Mouse (Mus musculus) retina, embryonic 14.5 days (tissue): Measurements from ENCODE around the gene Camk1.

Source experiments
- DNase-seq: peaks from one replicate; pipeline ENCODE4 v3.0.0-alpha.2; 2015; ENCODE audit warnings: low spot score

Gene Camk1

DNA sequence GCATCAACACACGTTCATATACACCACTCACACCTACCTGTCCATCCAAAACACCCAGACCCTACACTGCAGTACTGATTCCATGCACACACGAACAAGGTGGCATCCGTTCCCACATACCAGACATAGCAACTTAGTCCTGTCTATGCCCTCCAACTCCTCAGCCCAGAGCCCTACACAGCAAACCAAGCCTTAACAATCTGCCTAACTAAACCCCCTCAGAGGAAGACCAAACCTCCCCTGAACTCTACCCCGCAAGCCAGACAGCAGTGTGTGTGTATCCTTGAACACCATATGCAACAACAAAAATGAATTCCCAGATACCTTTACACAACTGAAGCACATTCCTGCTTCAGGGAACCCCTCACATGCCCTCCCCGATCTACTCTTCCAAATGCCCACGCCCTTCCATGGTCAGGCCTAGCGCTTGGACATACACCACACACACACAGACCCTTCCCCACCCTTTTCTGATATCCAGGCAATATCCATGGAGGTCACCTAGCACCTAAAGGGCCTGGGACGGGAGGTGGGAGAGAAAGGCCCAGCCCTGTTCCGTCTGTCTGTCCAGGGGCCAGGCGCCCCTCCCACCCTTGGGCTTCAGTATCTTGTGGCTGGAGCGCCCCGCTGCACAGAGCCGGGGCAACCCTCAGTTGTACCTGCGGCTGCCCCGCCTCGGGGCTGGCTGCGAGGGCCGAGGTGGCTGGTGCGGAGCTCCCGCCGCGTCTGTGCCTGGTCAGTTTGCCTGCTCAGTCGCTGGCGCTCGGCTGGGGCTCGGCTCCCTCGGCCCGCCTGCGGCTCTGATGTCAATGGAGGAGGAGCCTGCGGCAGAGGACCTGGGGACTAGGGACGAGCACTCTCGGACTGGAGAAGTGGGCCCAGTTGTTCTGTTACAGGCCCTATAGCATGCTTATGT, at the start of gene Camk1:
TSS of gene Camk1 (minus strand) at position 808 of the 916 bp plus-strand sequence.
- DNase-seq: peak; percentile 68

DNA sequence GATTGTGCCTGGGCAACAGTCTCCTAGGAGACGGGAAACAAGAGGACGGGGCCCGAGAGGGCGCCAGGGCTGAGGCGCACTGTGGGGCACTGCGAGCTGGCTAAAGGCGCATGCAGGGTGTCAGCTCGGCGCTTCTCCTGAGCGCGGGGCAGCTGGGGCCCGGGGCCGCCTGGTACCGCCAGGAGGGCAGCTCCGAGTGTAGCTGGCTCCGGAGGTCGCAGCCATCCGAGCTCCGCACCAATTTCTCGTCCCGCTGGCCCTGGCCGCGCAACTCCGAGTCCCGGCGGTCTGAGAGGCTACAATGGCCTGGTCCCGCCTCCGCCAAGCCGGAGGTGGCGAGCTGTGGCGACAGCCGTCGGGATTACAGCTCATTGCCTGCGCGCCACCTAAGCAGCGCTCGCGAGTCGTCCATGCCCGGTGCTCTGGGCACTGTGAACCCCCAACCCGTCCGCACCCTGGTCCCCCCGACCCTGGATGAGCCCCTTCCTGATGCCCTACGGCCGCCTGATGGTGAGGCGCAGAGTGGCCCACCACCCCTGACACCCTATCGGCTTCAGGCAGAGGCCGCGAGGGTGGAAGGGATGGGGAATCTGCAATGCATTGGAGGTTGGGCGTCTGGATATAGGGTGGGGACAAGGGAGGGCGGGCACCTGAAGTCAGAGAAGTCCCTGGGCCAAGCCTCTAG, 48.7 kb upstream of the Camk1 start:
- peak; percentile 77 for DNase-seq

DNA sequence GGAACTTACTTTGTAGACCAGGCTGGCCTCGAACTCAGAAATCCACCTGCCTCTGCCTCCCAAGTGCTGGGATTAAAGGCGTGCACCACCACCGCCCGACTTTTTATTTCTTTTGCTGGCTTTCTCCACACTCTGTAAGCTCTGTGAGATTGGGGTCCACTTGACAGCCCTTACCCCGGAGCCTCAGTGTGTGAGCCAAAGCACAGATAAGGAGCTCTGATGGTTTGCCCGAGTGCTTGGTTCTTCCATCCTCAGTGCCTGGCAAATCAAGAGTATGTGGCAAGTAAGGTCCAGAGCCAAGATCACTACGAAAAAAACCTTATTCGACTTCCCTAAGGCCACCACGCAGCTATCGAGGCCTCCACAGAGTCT, 48.2 kb upstream of the Camk1 start:
- DNase-seq: no peak

DNA sequence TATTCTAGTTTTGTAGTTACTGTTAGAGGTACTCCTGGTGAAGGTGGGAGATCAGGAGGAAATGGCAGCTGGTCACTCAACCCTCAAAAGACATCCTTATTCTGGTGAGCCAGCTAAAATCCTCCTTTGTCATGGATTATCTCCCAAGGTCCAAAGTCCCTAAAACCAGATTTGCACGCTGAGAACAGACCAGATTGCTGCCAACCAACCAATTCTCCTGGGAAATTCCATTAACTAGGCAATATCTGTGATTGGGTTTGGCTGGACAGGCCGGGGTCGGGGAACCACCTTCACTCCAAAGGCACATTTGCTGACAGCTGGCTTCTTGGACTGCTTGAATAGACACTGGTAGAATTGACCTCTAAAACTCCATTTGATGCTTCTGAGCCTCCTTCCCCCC, 46.9 kb upstream of the Camk1 start:
- no peak for DNase-seq

DNA sequence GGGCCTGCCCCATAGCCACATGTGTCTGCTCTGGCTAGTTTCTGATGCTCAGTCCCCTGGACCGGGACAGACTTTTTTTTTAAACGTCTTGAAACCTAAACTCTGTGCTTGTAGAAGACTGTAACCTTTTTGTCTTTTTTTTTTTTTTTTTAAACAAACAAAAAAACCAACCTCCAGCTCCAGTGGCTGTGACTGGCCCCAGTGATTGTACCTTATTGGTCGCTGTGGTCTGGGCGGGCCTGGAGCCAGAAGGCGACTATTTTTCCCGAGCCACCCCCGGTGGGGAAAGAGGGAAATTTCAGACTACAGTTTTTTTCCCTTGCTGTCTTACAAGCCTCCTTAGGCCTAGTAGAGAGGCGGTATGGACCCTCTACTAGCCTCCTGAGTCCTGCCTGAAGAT, 45.2 kb upstream of the Camk1 start, which contains the start of gene Ttll3:
TSS of gene Ttll3 (plus strand) at position 301 of the 400 bp plus-strand sequence.
- no peak for DNase-seq

DNA sequence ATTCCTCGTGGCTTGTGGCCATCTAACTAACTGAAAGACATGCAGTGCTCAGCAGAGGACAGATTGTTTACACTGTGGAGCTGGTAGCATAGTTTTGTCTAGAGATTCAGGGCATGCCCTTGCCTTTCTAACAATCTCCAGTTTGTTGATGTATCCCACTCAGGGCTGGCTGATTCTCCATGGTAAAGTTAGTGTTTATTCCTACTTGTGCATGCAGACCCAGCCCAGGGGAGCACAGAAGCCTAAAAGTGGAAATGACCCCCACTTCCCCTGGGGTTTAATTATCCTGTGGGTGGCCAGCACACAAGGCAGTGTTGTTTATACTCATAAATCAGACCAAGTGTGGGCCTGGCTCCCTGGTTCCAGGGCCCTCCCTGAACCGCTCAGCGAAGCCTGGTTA, 42.2 kb upstream of the Camk1 start:
- no peak for DNase-seq

DNA sequence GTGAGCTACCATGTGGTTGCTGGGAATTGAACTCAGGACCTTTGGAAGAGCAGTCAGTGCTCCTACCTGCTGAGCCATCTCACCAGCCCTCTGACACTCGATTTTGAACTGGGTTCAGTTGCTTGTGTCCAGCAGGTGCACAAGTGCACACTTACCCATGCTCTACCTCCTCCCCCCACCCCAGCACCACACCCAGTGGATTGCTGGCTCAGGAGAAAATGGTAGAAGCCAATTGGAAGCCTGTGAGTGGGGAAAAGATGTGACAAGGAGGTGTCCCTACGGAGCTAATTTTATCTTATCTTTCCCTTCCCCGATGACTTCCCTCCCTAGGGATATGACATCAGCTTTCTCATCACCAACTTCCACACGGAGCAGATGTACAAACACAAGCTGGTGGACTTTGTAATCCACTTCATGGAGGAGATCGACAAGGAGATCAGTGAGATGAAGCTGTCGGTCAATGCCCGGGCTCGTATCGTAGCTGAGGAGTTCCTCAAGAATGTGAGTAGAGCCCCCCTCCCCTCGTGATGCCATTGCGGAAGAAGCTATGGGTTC, 41.5 kb upstream of the Camk1 start:
- DNase-seq: no peak

DNA sequence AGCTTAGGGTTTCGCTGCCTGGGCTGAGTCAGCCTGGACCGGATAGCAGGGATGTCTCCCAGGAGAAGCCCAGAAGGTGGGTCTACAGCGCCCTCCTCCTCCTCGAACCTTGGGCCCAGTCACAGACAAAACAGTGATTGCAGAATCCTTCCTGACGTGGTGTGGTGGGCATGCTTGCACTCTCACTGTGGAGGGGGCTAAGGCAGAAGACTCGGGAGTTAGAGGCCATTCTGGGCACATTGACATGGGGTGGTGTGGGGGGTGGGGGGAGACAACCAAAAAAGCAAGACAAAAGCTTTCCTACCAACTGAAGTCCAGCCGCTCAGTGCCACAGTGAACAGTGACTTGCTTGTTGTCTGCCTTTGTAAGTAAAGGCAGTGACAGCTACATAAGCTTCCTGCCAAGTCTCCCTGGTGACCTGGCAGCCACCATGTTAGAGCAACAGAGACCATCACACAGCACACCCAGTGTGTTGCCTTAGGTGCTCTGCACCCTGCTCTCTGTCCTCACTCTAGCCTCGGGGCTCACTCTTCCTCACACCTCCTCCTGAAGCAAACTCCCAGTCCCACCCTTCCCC, 40.7 kb upstream of the Camk1 start:
- DNase-seq: no peak

DNA sequence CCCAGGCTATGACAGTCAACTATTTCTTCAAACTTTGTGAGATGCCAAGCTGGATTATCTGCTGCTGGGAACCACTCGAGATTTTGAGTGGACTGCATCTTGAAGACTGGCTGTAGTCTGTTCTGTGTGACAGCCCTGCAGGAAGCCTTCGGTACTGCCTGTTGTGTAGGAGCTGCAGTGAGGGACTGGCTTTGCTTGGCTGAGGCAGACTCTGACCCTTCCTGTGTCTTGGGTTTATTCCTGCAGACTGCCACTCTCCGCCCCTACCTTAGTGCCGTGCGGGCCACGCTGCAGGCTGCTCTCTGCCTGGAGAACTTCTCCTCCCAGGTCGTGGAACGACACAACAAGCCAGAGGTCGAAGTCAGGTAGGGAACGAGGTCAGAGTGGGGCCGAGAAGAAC, 36.7 kb upstream of the Camk1 start:
- no peak for DNase-seq

DNA sequence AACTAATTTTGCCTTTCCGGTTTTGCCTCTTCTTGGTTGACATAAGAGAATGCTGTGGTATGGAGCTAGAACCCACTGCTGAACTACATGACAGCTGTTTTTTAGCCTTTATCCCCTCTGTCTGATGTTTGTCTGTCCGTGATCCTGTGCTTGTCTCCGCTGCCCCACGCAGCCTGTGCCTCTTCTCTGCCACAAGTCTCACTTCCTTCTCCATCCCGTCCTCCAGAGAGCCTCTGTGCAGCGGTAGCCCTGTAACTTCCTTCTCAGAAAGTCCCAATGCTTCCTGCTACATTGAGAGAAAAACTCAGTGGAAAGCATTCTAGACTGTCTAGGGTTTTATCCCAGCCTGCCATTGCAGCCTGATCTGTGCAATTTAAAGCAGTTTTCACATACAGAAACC, 35.5 kb upstream of the Camk1 start:
- no peak for DNase-seq

DNA sequence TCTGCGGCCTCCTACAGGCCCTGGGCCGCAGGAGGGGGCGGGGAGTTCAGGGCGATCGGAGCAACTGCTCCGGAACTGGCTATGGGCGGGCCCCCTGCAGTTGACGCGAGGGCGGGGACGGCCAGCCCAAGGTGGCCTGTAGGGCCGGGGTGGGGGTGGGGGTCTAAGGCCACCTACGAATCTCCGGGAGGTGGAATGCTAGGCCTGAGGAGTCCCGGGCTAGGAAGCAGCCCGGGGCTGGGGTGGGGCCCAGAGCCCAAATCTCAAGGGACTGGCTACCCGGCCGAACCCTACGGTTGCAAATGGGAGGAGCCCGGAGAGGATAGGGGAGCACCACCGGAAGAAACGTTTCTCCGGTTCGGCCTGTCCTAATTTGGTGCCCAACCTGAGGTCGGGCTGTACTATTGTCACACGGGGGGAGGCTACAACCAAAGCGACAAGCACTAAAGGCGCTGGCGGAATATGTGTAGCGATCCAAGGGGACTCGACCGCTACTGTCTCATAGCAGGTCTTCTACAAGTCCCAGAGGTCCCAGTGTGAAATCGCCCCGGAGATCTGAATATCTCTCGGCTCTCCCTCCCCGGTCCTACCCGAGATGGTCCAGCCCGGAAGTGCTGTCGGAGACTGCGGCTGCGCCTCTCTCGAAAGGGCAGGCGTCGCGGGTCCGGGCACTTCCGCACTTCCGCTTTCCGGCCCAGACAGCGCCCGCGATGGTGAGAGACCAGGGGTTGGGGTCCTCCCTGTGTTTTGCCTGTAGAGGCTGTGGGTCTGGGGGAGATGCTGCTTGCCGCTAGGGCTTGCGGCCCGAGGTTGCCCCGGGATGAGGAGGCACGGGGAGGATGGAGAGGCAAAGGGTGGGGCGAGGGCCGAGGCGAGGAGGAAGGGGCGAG, 34.0 kb upstream of the Camk1 start, which contains the start of the genes Tada3 and Arpc4:
TSS of gene Tada3 (minus strand) at position 388 of the 890 bp plus-strand sequence.
TSS of gene Arpc4 (plus strand) at position 620 of the 890 bp plus-strand sequence.
- peak; percentile 96 for DNase-seq

DNA sequence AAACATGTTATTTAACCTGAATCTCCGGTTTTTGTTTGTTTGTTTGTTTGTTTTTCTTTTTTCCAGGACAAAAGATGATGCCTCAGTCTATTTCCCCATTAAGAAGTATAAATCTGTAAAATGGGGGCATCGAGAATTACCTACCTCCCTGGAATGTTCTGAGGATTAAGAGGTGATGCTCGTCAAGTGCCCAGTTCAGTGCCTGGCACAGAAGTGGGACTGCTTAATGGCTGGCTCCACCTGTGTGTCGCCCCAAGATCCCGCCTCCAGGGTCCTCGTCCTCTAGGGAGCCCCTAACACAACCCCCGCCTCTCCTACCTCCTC, 33.4 kb upstream of the Camk1 start:
- DNase-seq: no peak

DNA sequence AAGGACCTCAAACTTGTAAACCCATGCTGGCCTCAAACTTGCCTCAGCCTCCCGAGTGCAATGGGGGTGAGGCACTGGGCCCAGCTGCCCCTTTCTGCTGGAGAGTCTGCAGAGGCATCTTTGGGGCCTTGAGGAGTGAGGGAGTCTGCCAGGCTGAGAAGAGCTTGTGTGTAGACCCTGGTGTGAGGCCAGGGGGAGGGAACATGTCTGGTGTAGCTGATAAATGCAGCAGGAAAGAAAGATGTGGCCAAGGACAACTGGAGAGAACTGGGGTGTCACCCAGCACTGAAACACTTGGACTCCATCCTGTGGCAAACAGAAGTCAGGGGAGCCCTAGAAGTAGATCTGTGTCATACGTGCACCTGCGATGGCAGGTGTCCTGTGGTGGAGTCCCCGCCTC, 29.7 kb upstream of the Camk1 start:
- DNase-seq: no peak

DNA sequence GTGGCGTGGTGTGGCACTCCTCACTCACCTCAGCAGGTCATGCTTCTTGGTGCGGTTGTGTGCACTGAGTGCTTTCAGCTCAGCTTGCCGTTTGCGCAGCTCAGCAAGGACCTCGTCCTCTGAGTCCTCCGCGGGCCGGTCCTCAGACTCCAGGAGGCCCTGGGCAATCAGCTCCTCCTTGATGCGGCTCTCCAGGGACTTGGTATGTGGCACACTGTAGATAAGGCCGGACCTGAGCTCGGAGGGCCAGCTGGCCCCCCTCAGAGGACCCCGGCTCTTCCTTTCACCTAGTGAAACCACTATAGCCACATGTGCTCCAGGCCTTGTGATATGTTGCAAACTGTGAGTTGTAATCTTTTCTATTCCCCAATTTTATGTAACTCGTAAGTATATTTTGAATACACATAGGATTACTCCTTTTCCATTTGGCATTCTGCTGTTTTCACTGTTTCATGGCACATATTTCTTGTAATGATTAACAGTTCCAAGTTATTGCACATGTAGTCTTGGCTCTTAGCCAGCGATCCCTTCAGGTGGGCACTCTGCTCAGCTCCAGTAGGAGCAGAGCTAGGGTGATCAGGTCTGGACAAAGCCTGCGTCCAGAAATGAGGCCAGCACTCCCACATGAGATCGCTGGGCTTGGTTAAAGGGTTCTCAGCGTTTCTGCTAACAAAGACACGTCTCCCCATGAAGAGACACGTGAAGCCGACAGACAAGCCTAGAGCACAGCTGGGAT, 26.6 kb upstream of the Camk1 start:
- no peak for DNase-seq

DNA sequence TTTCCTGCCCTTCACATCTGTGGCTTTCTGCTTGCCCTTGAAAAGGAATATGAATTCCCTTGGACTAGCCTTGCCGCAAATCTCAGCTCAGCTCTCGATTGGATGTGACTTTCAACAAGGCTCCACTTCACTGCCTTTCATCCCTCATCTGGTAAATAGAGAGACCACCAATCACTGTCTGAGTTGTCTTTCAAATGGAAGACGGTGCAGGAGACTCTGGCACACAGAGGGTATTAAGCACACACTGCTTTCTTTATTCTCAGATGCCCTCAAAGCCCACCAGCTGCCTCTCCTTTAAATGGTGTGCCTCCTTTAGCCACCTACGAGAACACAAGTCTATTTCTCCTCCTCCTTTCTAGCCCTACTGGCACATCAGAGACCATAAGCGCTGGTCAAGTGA, 24.8 kb upstream of the Camk1 start:
- DNase-seq: no peak

DNA sequence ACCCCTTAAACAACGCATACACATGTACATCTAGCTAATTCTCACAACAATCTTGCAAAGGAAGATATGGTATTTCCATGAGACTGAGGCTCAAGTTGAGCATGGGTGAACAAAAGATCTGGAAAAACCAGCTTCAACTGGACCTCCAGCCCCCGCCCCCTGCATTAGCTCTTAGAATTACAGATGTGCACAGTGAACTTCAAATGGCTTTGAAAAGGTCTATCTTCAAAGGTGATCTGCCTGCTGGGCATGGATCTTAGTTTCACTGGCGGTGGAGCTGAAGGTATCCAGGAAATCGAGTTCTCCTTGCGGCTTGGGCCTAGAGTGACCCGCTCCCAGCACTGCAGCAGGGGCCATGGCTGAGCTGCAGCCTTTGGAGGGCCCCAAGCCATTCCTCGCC, 24.3 kb upstream of the Camk1 start:
- DNase-seq: no peak

DNA sequence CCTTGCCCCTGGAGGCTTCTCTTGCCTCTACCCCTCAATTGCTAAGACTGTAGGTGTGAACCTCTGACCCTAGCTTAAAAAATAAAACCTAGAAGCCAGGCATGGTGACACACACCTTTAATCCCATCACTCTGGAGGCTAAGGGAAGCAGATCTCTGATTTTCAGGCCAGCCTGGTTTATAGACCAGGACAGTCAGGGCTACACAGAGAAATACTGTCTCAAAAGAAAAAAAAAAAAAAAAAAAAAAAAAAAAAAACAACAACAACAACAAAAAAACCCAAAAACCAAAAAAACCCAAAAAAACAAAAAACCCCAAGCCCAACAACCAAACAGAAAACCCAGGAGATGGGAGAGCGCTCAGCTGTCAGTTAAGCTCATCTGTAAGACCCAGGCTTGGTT, 23.8 kb upstream of the Camk1 start:
- no peak for DNase-seq

DNA sequence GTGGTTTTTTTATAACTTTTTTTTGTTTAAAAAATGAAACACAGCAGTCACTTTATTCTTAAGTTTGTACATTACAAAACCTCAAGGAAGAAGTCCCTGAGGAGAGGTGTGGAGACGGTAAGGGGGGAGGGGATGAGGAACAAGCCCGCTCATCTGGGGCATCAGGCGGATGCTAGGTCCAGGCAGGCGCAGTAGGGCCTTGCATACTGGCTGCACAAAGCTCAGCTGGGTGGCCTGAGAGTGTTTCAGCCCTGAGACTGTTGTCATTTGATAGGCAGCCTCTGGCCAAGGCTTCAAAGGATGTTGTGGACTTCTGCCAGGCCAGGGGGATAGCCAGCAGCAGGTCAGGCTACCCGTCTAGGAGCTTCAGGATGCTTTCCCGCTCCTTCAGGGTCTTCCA, 22.9 kb upstream of the Camk1 start:
- DNase-seq: no peak

DNA sequence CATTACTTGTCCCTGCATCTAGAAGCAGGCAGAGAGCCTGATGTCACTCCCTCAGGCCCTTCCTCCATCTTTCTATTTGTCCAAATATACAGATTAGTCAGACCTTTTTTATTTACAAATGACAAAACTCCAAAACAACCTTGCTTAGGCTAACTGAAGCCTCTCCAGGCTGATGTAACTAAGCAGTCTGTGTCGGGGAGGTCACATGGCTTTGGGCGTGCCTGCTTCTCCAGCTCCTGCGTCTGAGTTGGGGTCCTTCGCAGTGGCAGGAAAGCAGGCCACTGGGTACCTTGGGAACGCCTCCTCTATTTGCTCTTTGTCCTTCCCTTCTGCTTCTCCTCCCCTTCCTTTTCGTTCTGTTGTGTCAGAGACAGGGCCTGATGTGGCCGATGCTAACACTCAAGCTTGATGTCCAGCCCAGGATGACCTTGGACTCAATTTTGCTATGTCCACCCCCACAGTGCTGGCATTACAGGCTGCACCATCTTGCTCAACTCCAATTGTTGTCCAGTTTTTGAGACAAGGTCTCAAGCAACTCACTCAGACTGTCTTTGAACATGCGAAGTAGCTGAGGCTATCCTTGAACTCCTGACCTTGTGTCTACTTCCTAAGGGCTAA, 20.8 kb upstream of the Camk1 start:
- DNase-seq: no peak

DNA sequence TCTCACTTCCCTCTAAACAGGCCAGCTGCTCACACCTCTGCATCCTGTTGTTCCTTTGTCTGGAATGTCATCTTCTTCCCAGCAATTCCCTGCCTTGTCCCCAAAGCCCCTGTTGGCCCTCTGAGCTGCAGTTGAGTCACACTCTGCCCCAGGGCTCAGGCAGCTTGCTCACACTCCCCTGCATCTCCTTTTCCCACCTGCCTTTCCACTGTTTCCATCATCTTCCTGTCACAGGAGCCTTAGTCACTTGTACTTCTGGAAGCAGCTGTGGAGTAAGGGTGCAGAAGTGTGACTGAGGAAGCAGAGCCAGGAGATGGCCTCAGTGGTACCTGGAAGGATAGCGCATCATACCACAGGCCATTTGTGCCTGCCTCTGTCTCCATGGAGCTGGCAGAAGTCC, 18.5 kb upstream of the Camk1 start:
- no peak for DNase-seq

DNA sequence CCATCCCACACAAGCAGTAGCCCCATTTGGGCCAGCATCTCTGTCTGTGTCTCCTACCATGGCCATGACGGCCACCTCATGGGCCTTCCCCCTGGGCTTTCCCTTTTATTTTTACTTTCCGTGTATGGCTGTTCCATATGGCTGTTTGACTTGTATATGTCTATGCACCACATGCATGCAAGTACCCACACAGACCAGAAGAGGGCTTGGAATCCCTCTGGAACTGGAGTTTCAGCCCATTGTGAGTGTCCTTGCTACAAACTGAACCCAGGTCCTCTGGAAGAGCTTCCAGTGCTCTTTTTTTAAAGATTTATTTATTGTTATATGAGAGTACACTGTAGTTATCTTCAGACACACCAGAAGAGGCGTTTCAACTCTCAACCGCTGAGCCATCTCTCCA, 17.7 kb upstream of the Camk1 start:
- no peak for DNase-seq
